Mouse (Mus musculus) stomach, embryonic 14.5 days (tissue): ENCODE measurements around the gene Gse1. TPM values are rescaled to one million over a fixed set of nuclear protein-coding genes. Genes with fewer than 3 reads are reported as not detected.
A peak's percentile ranks its signal among the peaks of the same experiment; 100 is the strongest.

Source experiments
- ATAC-seq: fragments of 200-750 bp; cut with Nextera tagmentation; 2 replicates; pipeline ENCODE4 v1.8.0; 2017; ENCODE audit warnings: low read depth, moderate TSS enrichment; ENCODE audit not compliant: insufficient number of reproducible peaks, insufficient read depth, low FRiP score
- H3K27ac ChIP-seq: fragments of 300-500 bp; sonication (generic); 2 replicates; pipeline ENCODE4 v1.5.1; 2014; ENCODE audit warnings: mild to moderate bottlenecking, low read length, moderate library complexity, mixed read lengths
- H3K27me3 ChIP-seq: fragments of 300-500 bp; sonication (generic); 2 replicates; pipeline ENCODE4 v1.6.1; 2014; ENCODE audit warnings: low read length, control low read depth, mixed read lengths; ENCODE audit not compliant: control insufficient read depth, insufficient read depth
- H3K36me3 ChIP-seq: fragments of 300-500 bp; sonication (generic); 2 replicates; pipeline ENCODE4 v1.6.1; 2014; ENCODE audit warnings: mild to moderate bottlenecking, control low read depth, low read length, moderate library complexity, mixed read lengths; ENCODE audit not compliant: control insufficient read depth, insufficient read depth
- H3K4me1 ChIP-seq: fragments of 300-500 bp; sonication (generic); 2 replicates; pipeline ENCODE4 v1.6.1; 2014; ENCODE audit warnings: low read length, control low read depth, mixed read lengths; ENCODE audit not compliant: control insufficient read depth, insufficient read depth
- H3K4me2 ChIP-seq: fragments of 300-500 bp; sonication (generic); replicated peaks from 2 replicates; pipeline ENCODE4 v1.6.1; 2014; ENCODE audit warnings: low read depth, low read length, control low read depth
- H3K4me3 ChIP-seq: fragments of 300-500 bp; sonication (generic); 2 replicates; pipeline ENCODE4 v1.5.1; 2014; ENCODE audit warnings: low read depth, low read length, control low read depth
- H3K9ac ChIP-seq: fragments of 300-500 bp; sonication (generic); replicated peaks from 2 replicates; pipeline ENCODE4 v1.6.1; 2014; ENCODE audit warnings: low read depth, mild to moderate bottlenecking, control low read depth, low read length, moderate library complexity, mixed read lengths
- H3K9me3 ChIP-seq: fragments of 300-500 bp; sonication (generic); 2 replicates; pipeline ENCODE4 v1.6.1; 2016; ENCODE audit warnings: low read depth, low read length, control low read depth; ENCODE audit not compliant: control insufficient read depth
- WGBS: fragments of 180-500 bp; shearing (Covaris S2); extraction: QIAGEN DNeasy Blood & Tissue Kit; methylation state at CpG from one replicate; pipeline ENCODE4 v1.1.7; 2014; 5-methylcytosine and 5-hydroxymethylcytosine counted together
- polyA plus RNA-seq: library from polyadenylated mRNA; unstranded; fragments of >200 nt; fragmentation: Nextera tagmentation; extraction: Ambion mirVana; gene quantifications from 2 replicates; pipeline ENCODE4 v1.2.1, GENCODE M21; 2014

The Gse1 gene
- polyA plus RNA-seq, 1 experiment from 2014 or later: 11.1 TPM

- no peak for ATAC-seq
- H3K4me2 ChIP-seq: peak overlapping the region; percentile 76
- H3K9ac ChIP-seq: peak overlapping the region; percentile 40; the same call in 1 of the 2 replicates
- H3K4me3 ChIP-seq: peak overlapping the region; percentile 34
- H3K27ac ChIP-seq: peak overlapping the region; percentile 96
- H3K27me3 ChIP-seq: no peaks in the 10 kb centered on the region
- H3K9me3 ChIP-seq: no peaks in the 10 kb centered on the region
- 12% methylated on average over 16 of the region's 16 CpGs for WGBS
- no peaks in the 10 kb centered on the region for H3K36me3 ChIP-seq
- H3K4me1 ChIP-seq: peaks cover 57% of the 10 kb centered on the region
These were observed 48.7 kb downstream of the Gse1 start for GRCm38 (mm10) chr8:120276891-120277426.

DNA sequence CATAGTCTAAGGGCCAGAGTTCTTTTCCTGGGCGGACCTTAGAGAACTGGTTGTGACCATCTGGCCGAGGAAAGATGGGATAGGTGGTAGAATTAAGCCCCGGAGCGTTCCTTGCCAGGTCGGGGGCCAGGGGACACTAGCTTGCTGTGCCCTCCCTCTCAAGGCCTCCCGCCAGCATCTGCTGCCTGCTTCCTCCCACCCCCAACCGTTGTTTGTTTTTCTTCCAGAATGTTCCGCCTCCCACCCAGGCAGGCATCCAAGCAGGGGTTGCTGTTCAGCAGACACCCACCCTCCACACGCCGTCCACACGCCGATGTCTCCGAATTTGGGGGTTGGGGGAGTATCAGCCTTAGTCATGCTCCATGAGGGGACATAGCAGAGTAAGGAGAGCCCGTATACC lies 49.8 kb downstream of the Gse1 start:
- Histone ChIP-seq H3K4me3 (no peak overlapping the region), H3K4me1 (peaks cover 65% of the 10 kb centered on the region), H3K36me3 (no peaks in the 10 kb centered on the region), H3K4me2 (no peak overlapping the region), H3K9me3 (no peaks in the 10 kb centered on the region), H3K27ac (peak overlapping the region; percentile 96), H3K9ac (no peak overlapping the region), H3K27me3 (no peaks in the 10 kb centered on the region)
- ATAC-seq: no peak
- 68% methylated on average over 14 of the region's 14 CpGs for WGBS

DNA sequence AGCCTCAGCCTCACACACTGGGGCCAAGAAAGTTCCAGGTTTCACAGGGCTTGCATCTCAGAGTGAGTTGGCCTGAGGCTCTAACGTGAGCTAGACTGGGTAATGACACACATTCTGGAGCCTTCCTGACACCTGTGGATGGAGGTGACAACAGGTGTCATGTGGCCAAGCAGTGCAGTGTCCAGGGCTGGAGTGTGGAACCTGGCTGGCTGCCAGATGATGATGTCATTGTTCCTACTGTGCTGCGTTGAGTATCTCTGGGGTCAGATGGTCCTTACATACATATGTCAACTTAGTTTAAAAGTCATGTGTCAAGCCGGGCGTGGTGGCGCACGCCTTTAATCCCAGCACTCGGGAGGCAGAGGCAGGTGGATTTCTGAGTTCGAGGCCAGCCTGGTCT lies 51.2 kb downstream of the Gse1 start:
- H3K4me1 ChIP-seq: peaks cover 72% of the 10 kb centered on the region
- no peak overlapping the region for H3K4me2 ChIP-seq
- no peaks in the 10 kb centered on the region for H3K9me3 ChIP-seq
- no peak overlapping the region for H3K9ac ChIP-seq
- ATAC-seq: no peak
- peak overlapping the region; percentile 16; the same call in 1 of the 2 replicates for H3K27ac ChIP-seq
- H3K4me3 ChIP-seq: no peak overlapping the region
- no peaks in the 10 kb centered on the region for H3K36me3 ChIP-seq
- H3K27me3 ChIP-seq: no peaks in the 10 kb centered on the region
- 71% methylated on average over 8 of the region's 8 CpGs for WGBS

DNA sequence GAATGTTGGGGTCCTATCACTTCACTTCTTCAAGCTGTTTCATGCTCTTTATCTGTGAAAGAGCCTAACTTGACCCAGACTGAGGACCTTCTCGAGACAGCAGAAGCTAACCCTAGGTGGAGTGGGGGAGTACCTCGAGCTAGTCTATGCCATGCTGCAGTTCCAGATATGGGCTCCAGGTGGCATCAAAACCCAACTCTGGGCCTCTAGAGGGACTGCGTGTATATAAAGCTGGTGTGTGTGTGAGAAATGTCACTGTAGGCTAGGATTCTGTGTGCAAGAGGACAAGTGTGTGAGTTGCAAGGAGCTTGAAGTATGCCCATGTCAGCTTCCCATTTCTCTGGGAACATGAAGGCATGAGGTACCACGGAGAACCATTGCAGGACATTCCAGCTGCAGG lies 53.2 kb downstream of the Gse1 start:
- Histone ChIP-seq H3K27me3 (no peaks in the 10 kb centered on the region), H3K36me3 (no peaks in the 10 kb centered on the region), H3K4me2 (no peak overlapping the region), H3K9ac (no peak overlapping the region), H3K27ac (no peak overlapping the region), H3K9me3 (no peaks in the 10 kb centered on the region), H3K4me3 (no peak overlapping the region), H3K4me1 (peaks cover 68% of the 10 kb centered on the region)
- ATAC-seq: no peak
- WGBS: 19% methylated on average over 4 of the region's 4 CpGs

GRCm38 (mm10) chr8:120282465-120282864 lies 54.2 kb downstream of the Gse1 start:
- WGBS: 39% methylated on average over 5 of the region's 5 CpGs
- Histone ChIP-seq H3K27ac (peak overlapping the region; percentile 45; the same call in 1 of the 2 replicates), H3K4me3 (no peak overlapping the region), H3K9ac (no peak overlapping the region), H3K4me1 (peaks cover 59% of the 10 kb centered on the region), H3K36me3 (no peaks in the 10 kb centered on the region), H3K4me2 (no peak overlapping the region), H3K27me3 (no peaks in the 10 kb centered on the region), H3K9me3 (no peaks in the 10 kb centered on the region)
- no peak for ATAC-seq

DNA sequence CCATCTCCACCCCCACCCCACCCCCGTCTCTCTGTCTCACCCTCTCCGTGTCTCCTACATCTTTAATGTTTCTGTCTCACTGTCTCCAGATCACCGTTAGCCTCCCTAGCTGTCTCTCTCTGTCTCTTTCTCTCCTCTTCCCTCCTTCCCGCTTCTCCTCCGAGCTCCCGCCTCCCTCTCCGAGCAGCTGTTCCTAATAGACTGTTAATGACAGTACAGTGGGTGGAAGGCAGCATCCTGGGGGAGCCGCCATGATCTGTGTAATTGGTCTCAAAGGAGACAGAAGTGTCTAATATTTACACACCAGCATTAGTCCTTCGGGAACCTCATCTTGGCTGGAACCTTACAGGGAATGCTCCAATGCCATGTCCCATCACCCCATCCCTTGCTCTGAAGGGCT lies 56.0 kb downstream of the Gse1 start:
- no peak for ATAC-seq
- 21% methylated on average over 9 of the region's 9 CpGs for WGBS
- no peaks in the 10 kb centered on the region for H3K36me3 ChIP-seq
- no peak overlapping the region for H3K9ac ChIP-seq
- no peak overlapping the region for H3K4me3 ChIP-seq
- H3K9me3 ChIP-seq: no peaks in the 10 kb centered on the region
- peaks cover 49% of the 10 kb centered on the region for H3K4me1 ChIP-seq
- no peak overlapping the region for H3K4me2 ChIP-seq
- H3K27ac ChIP-seq: peak overlapping the region; percentile 77; the same call in 1 of the 2 replicates
- no peaks in the 10 kb centered on the region for H3K27me3 ChIP-seq

- Histone ChIP-seq H3K27ac (peak overlapping the region; percentile 77; the same call in 1 of the 2 replicates), H3K27me3 (no peaks in the 10 kb centered on the region), H3K9me3 (no peaks in the 10 kb centered on the region), H3K9ac (no peak overlapping the region), H3K4me2 (no peak overlapping the region), H3K36me3 (no peaks in the 10 kb centered on the region), H3K4me1 (peaks cover 57% of the 10 kb centered on the region), H3K4me3 (no peak overlapping the region)
- peak; percentile 66 for ATAC-seq
- 11% methylated on average over 3 of the region's 3 CpGs for WGBS
These were observed 56.8 kb downstream of the Gse1 start for GRCm38 (mm10) chr8:120285033-120285432.

DNA sequence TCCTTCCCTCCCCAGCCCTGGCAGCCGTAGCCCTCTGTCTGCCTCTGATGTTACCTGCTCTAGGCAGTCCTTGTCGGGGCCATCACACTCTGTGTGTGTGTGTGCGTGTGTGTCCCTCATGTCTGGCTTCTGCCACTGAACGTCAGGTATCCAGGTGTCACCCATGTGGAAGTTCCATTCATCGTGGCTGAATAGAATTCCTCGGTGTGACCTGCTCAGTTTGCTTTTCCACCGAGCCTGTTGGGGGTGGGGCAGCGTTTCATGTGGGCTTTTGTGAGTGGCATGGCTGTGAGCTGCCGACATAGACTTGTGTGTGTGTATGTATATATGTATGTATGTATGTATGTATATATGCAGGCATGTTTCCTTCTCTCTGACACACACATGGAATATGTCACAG lies 57.6 kb downstream of the Gse1 start:
- no peak overlapping the region for H3K9ac ChIP-seq
- H3K4me3 ChIP-seq: no peak overlapping the region
- peaks cover 59% of the 10 kb centered on the region for H3K4me1 ChIP-seq
- H3K36me3 ChIP-seq: no peaks in the 10 kb centered on the region
- 63% methylated on average over 9 of the region's 9 CpGs for WGBS
- peak overlapping the region; percentile 77; the same call in 1 of the 2 replicates for H3K27ac ChIP-seq
- H3K9me3 ChIP-seq: no peaks in the 10 kb centered on the region
- no peak for ATAC-seq
- no peak overlapping the region for H3K4me2 ChIP-seq
- H3K27me3 ChIP-seq: no peaks in the 10 kb centered on the region
